8 mouse cellular contexts compared by ENCODE assay signal in genomic region chr2:118486933-118487332, GRCm38 (mm10). TPM values are rescaled to one million over a fixed set of nuclear protein-coding genes. Genes with fewer than 3 reads are reported as not detected.
DNase-seq lines count a peak whose midpoint lies in the region; ATAC-seq and TF ChIP-seq lines count a peak whose summit lies in the region.

No protein-coding gene starts in this region.

- ATAC-seq in heart, embryonic 12.5 days (ENCODE audit: insufficient number of reproducible peaks, low FRiP score), result no peak
- ATAC-seq in limb, embryonic 14.5 days (ENCODE audit: low FRiP score, low read depth), result no peak; the same call in 1 of the 2 replicates
- peak; percentile 60 for ATAC-seq in monocyte, adult 5-6 weeks (replicated peaks; ENCODE audit: insufficient number of reproducible peaks, low FRiP score, low TSS enrichment, poor library complexity, severe bottlenecking)

- H3K9me3 ChIP-seq in heart, embryonic 12.5 days (replicated peaks), result peaks cover 7% of the 10 kb centered on the region; the same call in 1 of the 2 replicates
- H3K9me3 ChIP-seq in limb, embryonic 14.5 days (ENCODE audit: control insufficient read depth, low read length), result no peaks in the 10 kb centered on the region

- H3K27me3 ChIP-seq in heart, embryonic 12.5 days (replicated peaks), result no peaks in the 10 kb centered on the region
- no peaks in the 10 kb centered on the region for H3K27me3 ChIP-seq in limb, embryonic 14.5 days (ENCODE audit: control insufficient read depth, insufficient read depth, low read length)

- H3K4me2 ChIP-seq in heart, embryonic 12.5 days, result no peak overlapping the region
- no peak overlapping the region for H3K4me2 ChIP-seq in limb, embryonic 14.5 days (replicated peaks; ENCODE audit: low read depth, low read length, severe bottlenecking)

- DNase-seq in heart, adult 11 months, result peak; percentile 97
- peak; percentile 83 to 85 for DNase-seq in cerebellum, postnatal 36 days
- DNase-seq in gastrocnemius, postnatal 4 days (ENCODE audit: low spot score in 2 of 2), result peak; percentile 74 to 80
- peak; percentile 70 to 89 for DNase-seq in kidney, adult 8-10 months
- DNase-seq in limb, embryonic 14.5 days (ENCODE audit: low spot score), result peak; percentile 44
- peak; percentile 80 to 95 for DNase-seq in spleen, postnatal 4 days (ENCODE audit: low spot score in 2 of 2)

- H3K4me3 ChIP-seq in heart, embryonic 12.5 days, result no peak overlapping the region
- H3K4me3 ChIP-seq in limb, embryonic 14.5 days (replicated peaks; ENCODE audit: low read length), result no peak overlapping the region

- H3K36me3 ChIP-seq in heart, embryonic 12.5 days, result no peaks in the 10 kb centered on the region
- no peaks in the 10 kb centered on the region for H3K36me3 ChIP-seq in limb, embryonic 14.5 days (ENCODE audit: control insufficient read depth, insufficient read depth, low read length)

- 16% methylated on average over 12 of the region's 12 CpGs for WGBS in heart, embryonic 12.5 days
- WGBS in limb, embryonic 14.5 days, result 14% methylated on average over 12 of the region's 12 CpGs

- H3K4me1 ChIP-seq in heart, embryonic 12.5 days (replicated peaks), result peaks cover 24% of the 10 kb centered on the region
- H3K4me1 ChIP-seq in limb, embryonic 14.5 days (ENCODE audit: control insufficient read depth, insufficient read depth, low read length), result peaks cover 13% of the 10 kb centered on the region

- TF ChIP-seq POLR2A in limb, embryonic 14.5 days (IDR thresholded peaks at IDR 0.05; ENCODE audit: borderline replicate concordance, extremely low read depth, insufficient read depth, insufficient read length), result no peak

- no peak overlapping the region for H3K27ac ChIP-seq in heart, embryonic 12.5 days (ENCODE audit: poor library complexity, severe bottlenecking)
- H3K27ac ChIP-seq in limb, embryonic 14.5 days (replicated peaks; ENCODE audit: low read depth, low read length), result no peak overlapping the region

- no peak overlapping the region for H3K9ac ChIP-seq in heart, embryonic 12.5 days
- no peak overlapping the region for H3K9ac ChIP-seq in limb, embryonic 14.5 days (ENCODE audit: low read depth, low read length, severe bottlenecking)

RNA-seq across cellular contexts. Expression of gene Srp14, which starts 7.4 kb away (rescaled TPM):
- polyA plus RNA-seq in heart, embryonic 12.5 days (2016; fragmentation: Nextera tagmentation; extraction: Ambion mirVana), result 191 and 198 TPM in 2 replicates
- 100 to 1,000 TPM; 144 to 148 TPM for total RNA-seq in gastrocnemius, postnatal 4 days (2021)
- polyA plus RNA-seq in limb, embryonic 14.5 days (2012; rRNA removed), result 127 and 165 TPM in 2 replicates
- polyA plus RNA-seq in limb, embryonic 14.5 days (2014; fragmentation: Nextera tagmentation; extraction: Ambion mirVana), result 229 and 238 TPM in 2 replicates
- total RNA-seq in monocyte, adult 5-6 weeks (2017), result 189 to 249 TPM (median 241 TPM) in 3 replicates

Comparison
In these comparisons a context has a peak if more than half of its experiments do, and no peak if none do; other contexts are left out.
1. DNase-seq: peak in every context shown above with its lines; median percentile 97 in heart, adult 11 months; 88 in spleen, postnatal 4 days; 84 in cerebellum, postnatal 36 days; 80 in kidney, adult 8-10 months; 77 in gastrocnemius, postnatal 4 days; 44 in limb, embryonic 14.5 days.